Mouse (Mus musculus) liver, postnatal 0 days (tissue): Measurements from ENCODE around the gene Rab12.

Experiments
- CTCF ChIP-seq: sonication (generic); IDR thresholded peaks from 2 replicates; pipeline ENCODE4 v1.5.1; 2016; ENCODE audit warnings: antibody characterized with exemption, low read depth
- EP300 ChIP-seq: IDR thresholded peaks from 2 replicates; pipeline ENCODE4 v1.6.1; 2016; ENCODE audit warnings: antibody characterized with exemption, low read depth, mild to moderate bottlenecking

DNA sequence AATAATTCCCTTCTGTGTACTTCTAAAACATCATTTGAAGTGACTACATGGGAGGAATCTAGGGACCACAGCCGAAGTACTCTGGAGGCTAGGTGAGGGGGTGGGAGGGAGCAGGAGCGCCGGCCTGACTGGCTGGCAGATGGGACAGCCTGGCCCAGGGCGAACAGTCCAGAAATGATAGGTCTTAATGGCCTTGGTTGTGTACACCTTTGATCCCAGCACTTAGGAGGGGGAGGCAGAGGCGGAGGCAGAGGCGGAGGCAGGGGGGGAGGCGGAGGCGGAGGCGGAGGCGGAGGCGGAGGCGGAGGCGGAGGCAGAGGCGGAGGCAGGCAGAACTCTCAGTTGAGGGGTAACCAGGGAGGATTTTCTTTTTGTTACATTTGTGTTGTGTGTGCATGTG, 20.9 kb downstream of the Rab12 start:
- TF ChIP-seq CTCF, result no peak
- no peak for TF ChIP-seq EP300
